Mouse (Mus musculus) frontal cortex, adult 2 months (tissue): ENCODE data around the gene Bmyc. TPM values are rescaled to one million over a fixed set of nuclear protein-coding genes. Genes with fewer than 3 reads are reported as not detected.
"Not testable (repeated sequence)": the region's sequence is repeated elsewhere in the genome, so short reads cannot be mapped to it uniquely, and the experiment has no call there.

Source experiments
- DNase-seq, 2 experiments: peaks; one replicate each; pipeline ENCODE4 v3.0.0; 2022; ENCODE audit warnings: low spot score in 1 of 2; ENCODE audit errors: extremely low spot score in 1 of 2
- polyA plus RNA-seq: library from polyadenylated mRNA; depleted of rRNA; stranded (reverse); fragments of >200 nt; gene quantifications from 2 replicates; pipeline ENCODE4 v1.2.3, GENCODE M21; 2012; rRNA removed

Gene Bmyc
- polyA plus RNA-seq, 1 experiment, result 107 TPM

DNA sequence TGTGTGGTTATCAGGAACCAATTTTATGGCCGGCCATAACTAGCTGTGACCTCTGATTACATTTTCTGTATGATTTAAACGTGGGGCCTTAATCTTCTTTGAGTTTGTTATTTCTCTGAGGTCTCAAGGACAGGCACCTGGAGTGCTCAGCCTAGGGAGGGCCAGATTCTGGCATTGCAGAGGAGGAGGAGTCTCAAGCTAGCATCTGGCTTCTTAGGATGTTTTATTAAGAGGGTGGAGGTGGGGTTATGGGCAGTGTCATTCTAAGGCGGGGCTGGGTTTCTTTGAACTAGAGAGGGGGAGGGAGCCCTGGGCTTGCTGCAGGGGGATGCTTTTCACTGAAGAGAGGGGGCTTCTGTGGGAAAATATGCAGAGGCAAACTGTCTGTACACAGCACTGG, 5.1 kb downstream of the Bmyc start:
- DNase-seq, result not testable (repeated sequence)

DNA sequence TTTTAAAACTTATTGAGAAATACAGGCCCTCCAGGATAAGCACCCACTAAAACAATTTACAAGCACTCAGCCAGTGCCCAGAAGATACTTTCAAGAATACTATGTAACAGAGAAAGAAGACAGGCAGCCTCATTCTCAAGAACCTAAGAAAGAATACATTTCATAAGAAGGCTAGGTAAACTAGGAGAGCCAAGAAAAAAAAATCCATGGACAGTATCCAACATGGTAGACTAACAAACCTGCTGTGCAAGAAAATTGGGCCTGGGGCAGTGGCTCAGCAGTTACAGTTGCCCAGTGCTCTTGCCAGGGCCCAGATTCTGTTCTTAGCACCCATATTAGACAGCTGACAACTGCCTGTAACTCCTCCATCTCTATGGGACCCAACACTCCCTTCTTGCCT, 10.7 kb downstream of the Bmyc start:
- DNase-seq, result no peak

DNA sequence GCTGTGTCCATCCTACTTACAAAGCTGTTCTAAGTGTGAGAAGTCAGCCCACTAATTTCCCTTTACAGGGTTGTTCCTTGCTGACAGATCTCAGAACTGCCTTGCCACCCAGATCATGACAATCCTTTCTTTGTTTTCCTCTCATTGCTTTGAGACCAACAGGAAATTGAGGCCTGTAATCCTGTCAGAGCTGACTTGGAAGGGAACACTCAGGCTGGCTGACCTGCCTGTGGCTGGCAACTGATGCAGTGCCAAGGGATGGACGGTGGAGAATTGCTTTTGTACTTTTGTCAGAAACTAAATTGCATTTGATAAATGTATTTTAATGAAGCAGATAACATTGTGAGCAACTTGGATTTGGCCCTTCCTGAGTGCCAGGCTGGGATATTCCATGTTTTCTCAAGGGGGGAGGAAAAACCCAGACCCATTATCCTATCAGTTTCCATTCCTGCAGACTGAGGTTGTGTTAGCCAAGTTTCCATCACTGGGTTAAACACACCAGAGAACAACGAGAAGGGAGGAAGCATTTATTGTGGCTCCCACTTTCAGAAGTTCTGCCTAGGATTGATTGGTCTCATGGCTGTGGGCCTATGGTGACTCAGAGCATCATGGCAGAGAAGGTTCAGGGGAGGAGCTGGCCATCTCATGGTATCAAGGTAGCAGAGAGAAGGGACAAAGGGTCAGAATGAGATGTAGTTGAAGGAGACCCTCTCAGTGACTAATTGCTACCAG, 26.8 kb downstream of the Bmyc start:
- DNase-seq, result no peak

DNA sequence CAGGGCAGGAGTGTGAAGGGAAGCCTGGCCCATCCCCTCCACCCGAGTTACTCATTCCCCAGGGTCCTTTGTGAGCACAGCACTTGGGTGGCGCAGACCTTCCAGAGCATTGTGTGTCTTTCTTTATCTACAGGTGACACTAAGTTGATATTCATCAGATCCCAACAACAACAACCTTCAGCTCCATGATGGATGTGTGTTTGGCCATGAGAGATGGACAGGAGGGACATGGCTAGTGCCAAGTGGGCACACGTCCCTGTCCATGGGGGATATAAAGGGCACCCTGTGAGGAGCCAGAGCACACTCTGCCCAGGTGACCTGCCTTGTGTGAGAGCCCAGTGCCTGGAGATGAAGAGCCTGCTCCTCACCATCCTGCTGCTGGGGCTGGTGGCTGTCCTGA, 30.2 kb downstream of the Bmyc start, which contains the start of gene Obp2b:
TSS of gene Obp2b (plus strand) at position 301 of the 400 bp plus-strand sequence.
- not testable (repeated sequence) for DNase-seq

DNA sequence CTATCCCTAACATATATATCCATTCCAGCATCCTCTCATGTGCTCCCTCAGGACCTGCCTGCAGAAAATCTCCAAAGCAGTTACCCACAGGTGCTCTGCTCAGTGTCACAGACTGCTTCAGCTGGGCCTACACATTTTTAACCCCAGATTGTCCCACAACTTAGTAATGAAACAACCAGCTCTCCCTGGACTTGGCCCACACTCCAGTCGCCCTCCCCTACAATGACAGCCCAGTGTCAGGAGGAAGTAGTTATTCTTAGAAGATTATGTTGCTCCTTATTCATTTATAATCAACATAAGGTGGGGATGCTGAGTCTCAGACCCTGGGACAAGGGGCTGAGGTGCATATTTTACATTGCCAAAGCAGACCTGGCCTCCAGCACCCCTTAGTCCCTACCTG, 35.1 kb downstream of the Bmyc start:
- DNase-seq, result no peak

DNA sequence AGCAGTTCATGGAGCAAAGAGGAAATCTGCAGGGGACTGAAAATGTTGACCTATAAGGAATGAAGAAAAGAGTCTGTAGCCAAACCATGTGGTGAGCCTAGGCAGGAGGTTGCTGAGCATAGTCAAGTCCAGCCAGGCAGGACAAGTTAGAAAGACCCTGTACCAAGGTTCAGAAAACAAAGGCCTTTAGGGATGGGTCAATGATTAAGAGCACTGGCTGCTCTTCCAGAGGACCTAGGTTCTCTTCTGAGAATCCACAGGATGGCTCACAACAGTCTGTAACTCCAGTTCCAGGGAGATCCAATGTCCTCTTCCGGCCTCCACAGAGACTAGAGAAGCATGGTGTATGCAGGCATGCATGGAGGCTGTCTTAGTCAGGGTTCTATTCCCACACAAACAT, 47.7 kb downstream of the Bmyc start:
- no peak for DNase-seq

Other genes with a start within 250 kb of the Bmyc start
- 0.42 and 1.4 TPM in 2 replicates for gene Clic3, start 249.9 kb upstream of the Bmyc start, polyA plus RNA-seq
- gene Paxx, start 245.6 kb upstream of the Bmyc start, polyA plus RNA-seq, result 110 and 114 TPM in 2 replicates
- gene Ptgds, start 236.7 kb upstream of the Bmyc start, polyA plus RNA-seq, result 2,136 and 2,926 TPM in 2 replicates
- gene Lcn12, start 212.8 kb upstream of the Bmyc start, polyA plus RNA-seq, result not detected in 2 replicates
- 64.7 and 72.3 TPM in 2 replicates for gene Fbxw5, start 206.0 kb upstream of the Bmyc start, polyA plus RNA-seq
- 2.5 and 2.8 TPM in 2 replicates for gene C8g, start 205.0 kb upstream of the Bmyc start, polyA plus RNA-seq
- gene Traf2, start 159.8 kb upstream of the Bmyc start, polyA plus RNA-seq, result 8.1 and 9.1 TPM in 2 replicates
- gene Edf1, start 148.9 kb upstream of the Bmyc start, polyA plus RNA-seq, result 287 and 289 TPM in 2 replicates
- 2.1 and 2.5 TPM in 2 replicates for gene Mamdc4, start 131.9 kb upstream of the Bmyc start, polyA plus RNA-seq
- 134 and 161 TPM in 2 replicates for gene Phpt1, start 131.5 kb upstream of the Bmyc start, polyA plus RNA-seq
- 114 and 122 TPM in 2 replicates for gene Ajm1, start 125.0 kb upstream of the Bmyc start, polyA plus RNA-seq
- 130 and 148 TPM in 2 replicates for gene Rabl6, start 98.2 kb upstream of the Bmyc start, polyA plus RNA-seq
- 0.06 TPM in 1 of 2 replicates, not detected in the other for gene Ccdc183, start 89.1 kb upstream of the Bmyc start, polyA plus RNA-seq
- 66.7 and 72.2 TPM in 2 replicates for gene Tmem141, start 84.7 kb upstream of the Bmyc start, polyA plus RNA-seq
- 0.17 and 0.28 TPM in 2 replicates for gene Fcna, start 78.7 kb upstream of the Bmyc start, polyA plus RNA-seq
- not detected in 2 replicates for gene Lcn8, start 53.6 kb upstream of the Bmyc start, polyA plus RNA-seq
- not detected in 2 replicates for gene Lcn5, start 48.8 kb upstream of the Bmyc start, polyA plus RNA-seq
- not detected in 2 replicates for gene Lcn6, start 30.0 kb upstream of the Bmyc start, polyA plus RNA-seq
- not detected in 2 replicates for gene Lcn10, start 24.0 kb upstream of the Bmyc start, polyA plus RNA-seq
- gene Obp2a, start 6.7 kb upstream of the Bmyc start, polyA plus RNA-seq, result not detected in 2 replicates
- not detected in 2 replicates for gene Obp2b, start 30.3 kb downstream of the Bmyc start, polyA plus RNA-seq
- not detected in 2 replicates for gene Lcn3, start 58.8 kb downstream of the Bmyc start, polyA plus RNA-seq
- not detected in 2 replicates for gene Lcn11, start 70.3 kb downstream of the Bmyc start, polyA plus RNA-seq
- gene Gm13539, start 75.5 kb downstream of the Bmyc start, polyA plus RNA-seq, result not detected in 2 replicates
- gene Glt6d1, start 109.1 kb downstream of the Bmyc start, polyA plus RNA-seq, result not detected in 2 replicates
- not detected in 2 replicates for gene Lcn9, start 116.4 kb downstream of the Bmyc start, polyA plus RNA-seq
- gene Sohlh1, start 140.5 kb downstream of the Bmyc start, polyA plus RNA-seq, result not detected in 2 replicates
- 183 and 221 TPM in 2 replicates for gene Kcnt1, start 157.0 kb downstream of the Bmyc start, polyA plus RNA-seq